Mouse (Mus musculus): Measurements from ENCODE around the gene Ramp1.

The Ramp1 gene

GRCm38 (mm10) chr1:91179533-91180173 lies at the start of gene Ramp1:
Gene Ramp1 (plus strand): TSS chr1:91179822.
- in situ Hi-C loops (cut with MboI, MseI) = loop anchor here (5.0 to 10.0 kb wide), 5 partner anchors 33 to 1295 kb away; partner anchors contain the start of gene Ndufa10 (in 1 of the 2)

DNA sequence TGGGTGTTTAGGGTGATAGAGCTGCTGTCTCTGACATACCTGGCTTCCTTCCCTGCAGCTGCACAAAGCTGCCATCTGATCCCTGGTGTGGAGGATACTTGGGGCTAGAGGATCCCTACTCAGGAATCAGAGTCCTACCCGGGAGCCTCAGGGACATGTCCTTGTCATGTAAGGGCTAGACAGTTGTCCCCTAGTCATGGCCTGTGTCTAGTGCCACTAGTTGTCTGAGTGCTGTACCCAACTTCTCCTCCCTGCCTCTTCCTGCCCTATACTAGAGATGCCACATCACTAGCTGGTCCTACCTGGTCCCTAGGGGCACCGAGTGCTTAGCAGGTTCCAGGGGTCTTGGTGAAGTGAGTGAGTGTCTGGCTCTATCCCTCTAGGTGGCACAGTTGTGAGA lies 42.6 kb upstream of the Ramp1 start:
- in situ Hi-C loops (cut with MboI, MseI) = no loop called here

DNA sequence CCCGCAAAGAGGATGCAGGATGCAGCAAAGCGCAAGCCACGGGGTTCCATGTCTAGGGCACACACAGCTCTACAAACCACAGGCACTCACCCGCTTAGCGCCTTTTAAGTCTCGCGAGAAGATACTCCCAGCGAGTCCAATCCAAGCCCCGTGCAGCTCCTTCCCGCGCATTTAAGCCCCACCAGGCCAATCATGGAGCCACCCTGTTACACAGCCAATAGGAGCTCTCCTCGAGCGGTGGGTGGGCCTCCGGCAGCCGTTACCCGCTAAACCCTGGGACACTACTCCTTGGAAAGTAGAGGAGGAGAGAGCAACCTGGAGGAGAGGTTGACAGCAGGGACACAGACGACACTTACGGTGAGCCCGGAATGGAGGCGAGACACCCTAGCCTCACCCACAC lies 34.8 kb upstream of the Ramp1 start, which contains the start of gene Rbm44:
TSS of gene Rbm44 (plus strand) at position 277 of the 400 bp plus-strand sequence.
- in situ Hi-C loops (cut with MboI, MseI) = no loop called here

- in situ Hi-C loops (cut with MboI, MseI) = no loop called here
Measured at GRCm38 (mm10) chr1:91151509-91151908, 28.1 kb upstream of the Ramp1 start.

DNA sequence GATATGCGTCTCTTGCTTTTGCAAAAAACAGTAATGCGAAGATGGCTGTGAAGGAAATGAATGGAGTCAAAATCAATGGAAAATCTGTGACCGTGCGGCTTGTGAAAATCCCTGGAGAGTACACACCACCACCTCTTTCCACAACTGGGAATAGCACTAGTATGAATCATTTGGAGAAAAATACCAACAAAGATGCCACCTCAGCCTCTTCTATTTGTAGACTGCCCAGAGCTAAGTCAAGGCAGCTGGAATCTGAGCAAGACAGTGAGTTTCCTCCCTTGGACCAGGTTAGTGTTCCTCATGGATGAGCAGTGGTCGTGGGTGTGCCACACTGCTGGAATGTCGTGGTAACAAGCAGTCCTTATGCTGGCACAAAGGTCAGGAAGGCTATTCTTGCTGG lies 12.8 kb upstream of the Ramp1 start:
- in situ Hi-C loops (cut with MboI, MseI) = no loop called here

DNA sequence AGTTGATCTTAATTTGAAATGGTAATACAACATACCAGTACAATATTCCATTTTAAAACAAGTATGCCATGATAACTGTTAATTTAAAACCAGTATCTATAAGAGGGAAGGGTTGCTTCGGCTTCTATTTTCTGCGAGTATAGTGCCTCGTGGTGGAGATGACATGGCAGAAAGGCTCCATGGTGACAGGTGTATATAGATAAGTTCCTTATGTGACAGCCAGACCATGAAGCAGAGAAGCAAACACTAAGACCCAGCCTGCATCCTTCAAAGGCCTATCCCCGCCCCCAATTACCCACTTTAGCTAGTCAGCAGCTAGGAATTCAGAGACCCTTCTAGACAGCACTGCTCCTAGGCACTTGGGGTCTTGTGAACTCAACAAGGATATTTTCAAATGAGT lies 10.5 kb upstream of the Ramp1 start:
- in situ Hi-C loops (cut with MboI, MseI) = no loop called here

DNA sequence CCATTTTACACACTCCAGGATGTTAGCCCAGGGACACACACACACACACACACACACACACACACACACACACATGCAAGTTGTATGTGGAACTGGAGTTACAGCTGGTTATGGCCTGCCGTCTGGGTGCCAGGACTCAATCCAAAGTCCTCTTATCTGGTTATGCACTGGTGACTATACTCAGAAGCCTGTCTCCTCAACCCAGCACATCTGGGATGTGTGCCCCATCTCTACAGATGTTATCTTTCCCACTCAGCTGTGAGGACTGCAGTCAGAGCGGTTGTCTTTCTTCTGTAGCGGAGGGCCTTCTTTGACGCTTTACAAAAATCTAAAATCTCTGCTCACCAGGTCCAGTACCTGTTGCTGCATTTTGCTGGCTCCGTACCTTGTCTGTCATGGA lies 4.8 kb upstream of the Ramp1 start:
- in situ Hi-C loops (cut with MboI, MseI) = loop anchor here in 1 of 2 experiments (5.0 kb wide), 1 partner anchor 38 kb away; no protein-coding TSS in a partner anchor

- in situ Hi-C loops (cut with MboI, MseI) = loop anchor here in 1 of 2 experiments (5.0 kb wide), 1 partner anchor 36 kb away; no protein-coding TSS in a partner anchor
Measured at GRCm38 (mm10) chr1:91176026-91176425, 3.6 kb upstream of the Ramp1 start.

DNA sequence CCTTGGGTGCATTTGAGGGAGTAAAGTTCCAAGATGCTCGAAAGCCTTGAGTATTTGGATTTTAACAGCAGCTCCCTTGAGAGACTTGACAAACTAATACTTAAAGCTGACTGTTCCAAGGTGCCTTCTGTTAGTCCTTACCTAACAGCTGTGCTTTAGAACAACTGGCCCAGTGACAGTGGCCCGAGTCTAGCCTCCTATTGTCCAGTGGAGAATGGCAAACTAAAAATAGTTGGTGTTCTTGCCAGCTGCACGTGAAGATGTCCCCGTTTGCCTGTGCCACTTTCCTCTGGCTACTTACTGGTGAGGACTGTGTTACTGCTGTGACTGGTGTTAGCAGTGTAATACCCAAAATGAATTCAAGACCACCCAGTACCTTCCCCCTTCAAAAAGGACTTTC lies 2.8 kb upstream of the Ramp1 start:
- in situ Hi-C loops (cut with MboI, MseI) = loop anchor here in 1 of 2 experiments (5.0 kb wide), 1 partner anchor 35 kb away; no protein-coding TSS in a partner anchor

DNA sequence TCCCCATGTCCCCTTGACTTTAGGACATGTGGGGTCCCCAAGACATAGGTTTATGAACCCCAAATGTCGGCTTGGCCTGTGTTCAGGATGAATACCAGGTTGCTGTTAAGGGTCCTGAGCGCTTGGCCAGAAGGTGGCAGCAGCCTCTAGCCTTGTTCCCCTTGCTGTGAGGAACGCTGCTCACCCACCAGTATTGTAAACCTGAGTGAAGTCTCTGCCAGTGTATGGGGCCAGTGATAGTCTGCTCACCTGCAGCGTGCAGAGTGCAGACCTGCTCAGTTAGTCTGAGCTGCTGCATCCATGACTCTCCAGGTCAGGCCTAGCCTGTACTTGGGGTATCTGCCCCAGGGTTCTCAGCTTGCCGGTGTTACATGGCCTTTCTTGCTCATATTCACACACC lies 536 bp upstream of the Ramp1 start:
- in situ Hi-C loops (cut with MboI, MseI) = loop anchor here in 1 of 2 experiments (5.0 kb wide), 1 partner anchor 33 kb away; no protein-coding TSS in a partner anchor

- in situ Hi-C loops (cut with MboI, MseI) = loop anchor here (5.0 to 10.0 kb wide), 4 partner anchors 37 to 1295 kb away; partner anchors contain the start of gene Ndufa10 (in 1 of the 2)
Measured at GRCm38 (mm10) chr1:91180174-91180565, 548 bp downstream of the Ramp1 start.

- in situ Hi-C loops (cut with MboI, MseI) = loop anchor here (5.0 to 10.0 kb wide), 4 partner anchors 37 to 1294 kb away; partner anchors contain the start of gene Ndufa10 (in 1 of the 2)
Measured at GRCm38 (mm10) chr1:91180723-91181122, 1.1 kb downstream of the Ramp1 start.

- in situ Hi-C loops (cut with MboI, MseI) = loop anchor here (5.0 to 10.0 kb wide), 4 partner anchors 36 to 1294 kb away; partner anchors contain the start of gene Ndufa10 (in 1 of the 2)
Measured at GRCm38 (mm10) chr1:91181261-91181660, 1.6 kb downstream of the Ramp1 start.

GRCm38 (mm10) chr1:91181784-91182450 lies 2.3 kb downstream of the Ramp1 start:
- in situ Hi-C loops (cut with MboI, MseI) = loop anchor here (5.0 to 10.0 kb wide), 4 partner anchors 35 to 1293 kb away; partner anchors contain the start of gene Ndufa10 (in 1 of the 2)

DNA sequence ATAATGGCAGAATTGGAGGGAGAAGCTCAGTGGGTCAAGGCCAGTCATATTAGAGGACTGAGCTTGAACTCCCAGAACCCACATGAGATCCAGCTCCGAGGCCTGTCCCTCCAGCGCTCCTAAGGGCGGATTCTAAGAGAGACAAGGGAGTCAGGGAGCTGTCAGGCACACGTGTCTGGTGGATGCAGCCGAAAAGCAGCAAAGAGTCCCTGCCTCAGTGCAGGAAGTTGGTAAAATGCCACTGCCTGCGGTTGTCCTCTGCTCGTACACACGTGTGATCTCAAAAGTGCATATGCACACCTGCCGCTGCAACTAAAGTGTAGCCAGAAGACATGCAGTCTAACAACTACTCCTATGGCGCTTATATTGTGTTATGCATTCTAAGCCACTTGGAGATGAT lies 3.7 kb downstream of the Ramp1 start:
- in situ Hi-C loops (cut with MboI, MseI) = loop anchor here (5.0 to 10.0 kb wide), 4 partner anchors 34 to 1291 kb away; partner anchors contain the start of gene Ndufa10 (in 1 of the 2)

DNA sequence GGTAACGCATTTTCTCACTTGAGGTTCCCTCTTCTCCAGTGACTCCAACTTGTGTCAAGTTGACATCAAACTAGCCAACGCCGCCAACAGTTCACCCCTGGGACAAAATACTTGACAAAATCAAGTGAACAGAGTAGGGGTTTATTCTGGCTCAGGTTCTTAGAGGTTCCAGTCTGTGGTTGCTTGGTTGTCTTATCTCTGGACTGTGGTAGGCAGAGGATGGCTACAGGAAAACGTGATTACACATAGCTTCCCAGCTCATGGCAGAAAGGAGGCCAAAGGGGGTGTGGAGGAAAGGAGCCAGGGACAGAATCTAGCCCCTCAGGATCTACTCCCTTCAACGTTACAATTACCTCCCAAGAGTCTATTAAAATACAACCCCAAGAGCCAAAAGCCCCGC lies 7.1 kb downstream of the Ramp1 start:
- in situ Hi-C loops (cut with MboI, MseI) = loop anchor here in 1 of 2 experiments (10.0 kb wide), 1 partner anchor 1288 kb away; the partner anchor contains the start of gene Ndufa10

DNA sequence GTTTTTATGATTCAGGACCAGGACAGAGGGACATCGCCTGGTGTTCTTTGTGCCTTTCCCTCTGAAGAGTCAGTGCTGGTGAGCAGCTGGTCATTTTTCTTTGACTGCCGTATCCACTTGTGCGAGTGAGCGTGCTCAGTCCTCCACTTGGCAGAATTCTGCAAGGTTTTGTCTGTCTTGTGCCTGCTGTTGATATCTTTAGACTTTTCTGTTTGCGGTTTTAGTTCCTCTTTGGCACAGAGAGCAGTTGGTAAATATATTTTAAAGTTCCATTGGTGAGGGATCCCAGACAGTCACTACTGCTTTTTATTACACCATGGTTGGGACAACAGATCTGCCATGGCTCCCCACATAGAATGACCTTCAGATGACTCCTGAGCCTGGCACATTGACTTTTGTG lies 7.7 kb downstream of the Ramp1 start:
- in situ Hi-C loops (cut with MboI, MseI) = loop anchor here in 1 of 2 experiments (10.0 kb wide), 1 partner anchor 1287 kb away; the partner anchor contains the start of gene Ndufa10

GRCm38 (mm10) chr1:91187786-91188640 lies 8.4 kb downstream of the Ramp1 start:
- in situ Hi-C loops (cut with MboI, MseI) = loop anchor here in 1 of 2 experiments (10.0 kb wide), 1 partner anchor 1287 kb away; the partner anchor contains the start of gene Ndufa10

- in situ Hi-C loops (cut with MboI, MseI) = loop anchor here in 1 of 2 experiments (10.0 kb wide), 1 partner anchor 1286 kb away; the partner anchor contains the start of gene Ndufa10
Measured at GRCm38 (mm10) chr1:91188851-91189460, 9.3 kb downstream of the Ramp1 start.

DNA sequence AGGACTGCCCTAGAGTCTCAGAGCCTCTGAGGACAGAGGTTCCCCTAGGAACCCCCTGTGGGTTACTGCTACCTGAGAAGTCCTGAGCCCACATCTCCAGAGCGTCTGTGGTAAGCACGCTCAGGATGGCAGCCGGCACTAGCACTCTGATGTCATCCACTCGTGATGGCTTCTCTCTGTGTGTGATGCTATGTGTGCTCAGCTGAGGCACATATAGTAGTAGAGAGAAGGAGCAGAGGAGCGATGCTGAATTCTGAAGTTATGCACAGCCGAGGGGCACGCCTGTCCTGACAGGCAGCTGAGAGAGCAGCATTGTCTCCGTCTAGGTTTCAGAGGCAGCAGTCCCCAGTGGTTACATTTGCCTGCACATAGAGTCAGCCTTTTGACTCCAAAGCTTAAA lies 12.6 kb downstream of the Ramp1 start:
- in situ Hi-C loops (cut with MboI, MseI) = no loop called here

Data from T-helper 17 cell (primary cell).